Mouse (Mus musculus) olfactory bulb, adult 2 months (tissue): Measurements from ENCODE around the gene Tmem150c. TPM values are rescaled to one million over a fixed set of nuclear protein-coding genes. Genes with fewer than 3 reads are reported as not detected.

Experiments
- H3K27ac ChIP-seq: fragments of 200-500 bp; 2 replicates; pipeline ENCODE4 v1.5.1; 2012; ENCODE audit warnings: low read depth, low read length; ENCODE audit not compliant: insufficient read depth
- H3K4me1 ChIP-seq: fragments of 200-500 bp; 2 replicates; pipeline ENCODE4 v1.6.1; 2012; ENCODE audit warnings: low read length; ENCODE audit not compliant: control insufficient read depth, insufficient read depth
- H3K4me3 ChIP-seq: fragments of 200-500 bp; 2 replicates; pipeline ENCODE4 v1.5.1; 2012; ENCODE audit warnings: mild to moderate bottlenecking, low read depth, low read length, moderate library complexity; ENCODE audit not compliant: insufficient read depth
- CTCF ChIP-seq: fragments of 200-500 bp; IDR thresholded peaks from 2 replicates; pipeline ENCODE4 v1.5.1; 2012; ENCODE audit warnings: low read depth, mild to moderate bottlenecking, low read length, moderate library complexity; ENCODE audit not compliant: insufficient read depth
- POLR2A ChIP-seq: fragments of 200-500 bp; IDR thresholded peaks from 2 replicates; pipeline ENCODE4 v1.6.1; 2012; ENCODE audit warnings: mild to moderate bottlenecking, low read depth, low read length, moderate library complexity; ENCODE audit not compliant: insufficient read depth
- WGBS: fragments of 180-500 bp; shearing (Covaris S2); methylation state at CpG from one replicate; pipeline ENCODE4 v1.1.7; 2018; 5-methylcytosine and 5-hydroxymethylcytosine counted together
- polyA plus RNA-seq: library from polyadenylated mRNA; stranded (reverse); fragments of >200 nt; gene quantifications from 2 replicates; pipeline ENCODE4 v1.2.4, GENCODE M21; 2012; ENCODE audit warnings: low replicate concordance; ENCODE audit not compliant: missing spikeins, insufficient read depth, insufficient read length

The Tmem150c gene
- polyA plus RNA-seq, 1 experiment: not detected

- no peak for TF ChIP-seq CTCF
- no peak for TF ChIP-seq POLR2A
- Histone ChIP-seq H3K27ac (no peak overlapping the region; the same call in 1 of the 2 replicates), H3K4me3 (no peak overlapping the region), H3K4me1 (peaks cover 5% of the 10 kb centered on the region)
- whole genome bisulfite sequencing: 31% methylated on average over 5 of the region's 5 CpGs
Measured at GRCm38 (mm10) chr5:100113403-100113802, 46.2 kb downstream of the Tmem150c start.

DNA sequence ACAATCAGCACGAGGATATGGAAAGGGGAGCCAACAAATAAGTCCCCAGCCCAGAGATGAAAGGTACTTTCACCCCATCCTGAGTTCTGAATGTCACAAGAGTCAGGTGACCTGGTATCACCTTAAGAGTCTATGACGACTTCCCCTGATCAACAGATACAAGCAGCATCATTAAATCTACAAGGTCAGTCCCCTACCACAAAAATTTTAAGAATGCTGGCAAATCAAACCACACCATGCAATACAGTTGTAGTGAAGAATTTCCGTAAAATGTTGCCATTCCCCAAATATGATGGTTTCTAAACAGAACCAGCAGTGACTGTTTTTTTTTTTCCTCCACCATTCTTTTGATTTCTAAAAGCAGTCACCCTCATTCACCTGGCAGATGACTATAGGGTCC, 49.0 kb downstream of the Tmem150c start:
- TF ChIP-seq POLR2A (no peak), CTCF (no peak)
- Histone ChIP-seq H3K4me3 (no peak overlapping the region), H3K4me1 (peaks cover 5% of the 10 kb centered on the region), H3K27ac (no peak overlapping the region)
- WGBS: 83% methylated on average over 3 of the region's 3 CpGs

DNA sequence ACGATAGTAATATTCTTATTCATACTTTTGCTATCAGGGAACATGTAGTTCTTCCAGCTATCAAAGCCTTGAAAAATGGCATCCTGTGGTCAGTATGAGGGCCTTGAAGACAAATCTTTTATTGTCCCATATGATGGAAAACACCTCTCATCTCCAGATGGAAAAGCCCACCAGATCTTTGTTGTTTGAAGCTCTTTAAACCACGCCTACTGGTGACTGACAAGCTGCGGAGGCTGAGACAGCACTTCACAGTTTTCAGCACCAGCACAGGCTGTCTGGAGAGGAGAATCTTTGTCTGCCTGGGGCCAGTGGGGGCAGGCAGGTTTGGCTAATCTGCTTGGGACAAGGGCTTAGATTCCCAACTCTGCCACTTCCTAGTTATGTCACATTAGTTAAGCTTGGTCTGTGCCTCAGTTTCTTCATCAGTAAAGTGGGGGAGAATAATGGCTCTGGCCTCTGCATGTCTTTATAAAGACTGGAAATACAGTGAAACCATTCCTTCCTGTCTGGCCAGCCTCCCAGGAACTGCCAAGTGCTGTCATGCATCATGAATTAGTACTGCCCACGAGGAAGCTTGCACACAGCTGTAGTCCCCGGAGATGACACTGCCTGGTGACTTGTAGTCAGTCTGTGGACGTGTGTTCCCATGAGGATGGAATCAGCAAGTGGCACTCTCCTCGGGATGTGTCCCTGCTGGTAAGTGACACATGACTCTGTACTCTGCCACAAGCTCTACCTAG, 49.9 kb downstream of the Tmem150c start:
- H3K4me1 ChIP-seq: peaks cover 5% of the 10 kb centered on the region
- 60% methylated on average over 7 of the region's 7 CpGs for WGBS
- no peak overlapping the region for H3K4me3 ChIP-seq
- no peak overlapping the region for H3K27ac ChIP-seq
- TF ChIP-seq CTCF (no peak), POLR2A (no peak)

- WGBS: 50% methylated on average over 9 of the region's 9 CpGs
- Histone ChIP-seq H3K4me3 (no peak overlapping the region), H3K4me1 (peaks cover 5% of the 10 kb centered on the region), H3K27ac (no peak overlapping the region)
- TF ChIP-seq CTCF: no peak
- TF ChIP-seq POLR2A: no peak
Measured at GRCm38 (mm10) chr5:100108866-100109265, 50.7 kb downstream of the Tmem150c start.

DNA sequence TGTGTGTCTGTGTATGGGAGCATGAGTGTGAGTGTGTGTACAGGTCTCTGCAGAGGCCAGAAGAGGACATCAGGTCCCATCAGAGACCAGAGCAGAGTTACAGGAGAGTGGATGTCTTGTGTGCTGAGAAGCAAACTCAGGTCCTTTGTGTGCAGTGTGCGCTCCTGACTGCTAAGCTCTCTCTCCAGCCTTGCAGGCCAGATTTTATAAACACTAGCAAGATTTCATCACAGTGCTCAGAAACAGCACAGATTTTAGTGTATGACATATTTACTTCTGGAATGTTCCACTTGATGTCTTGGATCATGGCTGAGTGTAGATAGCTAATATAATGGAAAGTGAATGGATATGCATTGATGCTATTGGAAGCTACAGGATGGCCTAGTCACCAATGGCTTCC, 57.2 kb downstream of the Tmem150c start:
- WGBS: 100% methylated on average over 1 of the region's 1 CpGs
- TF ChIP-seq POLR2A (no peak), CTCF (no peak)
- Histone ChIP-seq H3K27ac (no peak overlapping the region), H3K4me1 (peaks cover 2% of the 10 kb centered on the region; the same call in 1 of the 2 replicates), H3K4me3 (no peak overlapping the region)

GRCm38 (mm10) chr5:100097967-100098366, 61.6 kb downstream of the Tmem150c start:
- 98% methylated on average over 4 of the region's 4 CpGs for WGBS
- Histone ChIP-seq H3K27ac (no peak overlapping the region), H3K4me3 (no peak overlapping the region), H3K4me1 (peaks cover 2% of the 10 kb centered on the region; the same call in 1 of the 2 replicates)
- TF ChIP-seq POLR2A (no peak), CTCF (no peak)

DNA sequence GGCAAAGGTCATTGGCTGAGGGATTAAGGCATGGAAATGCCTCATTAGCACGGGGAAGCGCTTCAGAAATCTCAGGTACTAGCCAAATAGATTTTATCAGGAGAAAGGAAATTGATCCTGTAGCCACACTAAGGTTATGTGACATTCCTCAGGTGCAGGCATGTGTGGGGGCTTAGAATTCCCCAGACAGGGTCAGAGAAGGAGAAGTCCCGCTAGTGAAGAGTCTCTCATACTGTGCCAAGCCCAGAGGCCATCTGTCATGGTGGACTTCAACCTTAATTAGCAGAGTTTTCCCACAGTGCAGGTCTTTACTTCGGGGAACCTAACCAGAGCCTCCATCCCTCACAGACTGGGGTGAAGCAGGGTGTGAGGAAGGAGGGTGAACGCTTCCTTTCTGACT, 62.7 kb downstream of the Tmem150c start:
- no peak overlapping the region for H3K4me3 ChIP-seq
- TF ChIP-seq POLR2A (no peak), CTCF (no peak)
- H3K27ac ChIP-seq: no peak overlapping the region
- 77% methylated on average over 5 of the region's 5 CpGs for WGBS
- H3K4me1 ChIP-seq: peaks cover 2% of the 10 kb centered on the region; the same call in 1 of the 2 replicates

- Histone ChIP-seq H3K4me3 (no peak overlapping the region), H3K4me1 (peaks cover 11% of the 10 kb centered on the region), H3K27ac (peak overlapping the region; percentile 87)
- 10% methylated on average over 17 of the region's 17 CpGs for WGBS
- TF ChIP-seq POLR2A (no peak), CTCF (no peak)
Measured at GRCm38 (mm10) chr5:100091602-100092001, 68.0 kb downstream of the Tmem150c start.

DNA sequence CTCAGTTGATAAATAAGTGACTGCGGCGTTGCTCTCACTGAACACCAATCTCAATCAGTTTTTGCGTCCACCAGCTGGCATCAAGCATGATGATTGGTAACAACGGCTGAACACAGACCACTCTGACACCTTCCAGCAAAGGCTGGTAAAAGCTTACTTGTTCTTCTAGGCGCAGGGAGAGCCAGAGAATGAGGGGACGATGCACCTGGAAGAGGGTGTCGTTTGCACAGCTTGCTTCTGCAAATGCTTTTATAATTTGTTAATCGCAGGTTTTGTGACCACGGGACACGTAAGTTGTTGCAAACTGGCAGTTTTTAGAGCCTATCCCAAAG, 68.4 kb downstream of the Tmem150c start:
- Histone ChIP-seq H3K4me1 (peaks cover 11% of the 10 kb centered on the region), H3K4me3 (no peak overlapping the region), H3K27ac (peak overlapping the region; percentile 87)
- 15% methylated on average over 10 of the region's 10 CpGs for WGBS
- no peak for TF ChIP-seq CTCF
- TF ChIP-seq POLR2A: no peak
